Mouse (Mus musculus) ovary, postnatal 10 days (tissue): ENCODE measurements around the gene Sox15.
A peak's percentile ranks its signal among the peaks of the same experiment; 100 is the strongest.

ENCODE experiments used
- DNase-seq: peaks from one replicate; pipeline ENCODE4 v3.0.0; 2022; ENCODE audit warnings: low spot score

Sox15 gene

GRCm38 (mm10) chr11:69635471-69635870, 19.6 kb upstream of the Sox15 start:
- DNase-seq: no peak

- DNase-seq: no peak
Measured at GRCm38 (mm10) chr11:69645860-69646259, 9.3 kb upstream of the Sox15 start.

DNA sequence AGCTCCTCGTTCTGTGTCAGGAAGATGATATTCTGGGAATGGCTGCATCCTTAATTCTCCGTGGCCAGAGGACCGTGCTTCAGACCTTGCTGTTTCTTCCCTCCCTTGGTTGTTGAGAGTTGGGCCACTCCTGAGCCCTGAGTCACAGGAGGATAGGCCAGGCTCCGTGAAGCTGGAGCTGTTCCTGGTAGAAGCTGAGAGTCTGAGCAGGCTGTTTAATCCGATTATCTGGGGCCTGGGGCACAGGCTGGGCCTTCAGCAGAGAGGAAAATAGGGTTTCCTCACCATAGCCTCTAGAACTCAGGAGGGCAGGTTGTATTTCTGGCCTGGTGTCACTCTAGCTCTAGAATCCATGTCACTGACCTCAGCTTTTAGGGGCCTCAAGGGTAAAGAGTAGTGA, 1.7 kb upstream of the Sox15 start:
- no peak for DNase-seq

DNA sequence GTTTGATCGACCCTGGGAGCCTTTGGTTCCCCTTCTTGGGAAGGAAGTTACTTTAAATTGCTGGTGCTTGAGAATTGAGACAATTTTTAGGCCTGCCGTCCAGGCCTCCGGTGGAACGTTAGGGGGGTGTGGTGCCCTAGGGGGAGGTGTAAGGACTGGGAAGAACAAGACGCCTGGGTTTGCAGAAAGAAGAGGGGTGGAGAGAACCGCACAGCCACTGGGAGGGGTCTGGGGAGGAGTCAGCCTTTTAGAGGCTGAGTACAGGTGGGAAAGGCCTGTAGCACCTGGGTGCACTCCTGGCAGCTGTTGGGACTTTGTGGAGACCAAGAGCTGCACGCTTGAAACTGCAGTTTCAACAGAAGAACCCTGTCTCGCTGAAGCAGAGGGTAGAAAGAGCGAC, 354 bp upstream of the Sox15 start:
- DNase-seq: no peak

DNA sequence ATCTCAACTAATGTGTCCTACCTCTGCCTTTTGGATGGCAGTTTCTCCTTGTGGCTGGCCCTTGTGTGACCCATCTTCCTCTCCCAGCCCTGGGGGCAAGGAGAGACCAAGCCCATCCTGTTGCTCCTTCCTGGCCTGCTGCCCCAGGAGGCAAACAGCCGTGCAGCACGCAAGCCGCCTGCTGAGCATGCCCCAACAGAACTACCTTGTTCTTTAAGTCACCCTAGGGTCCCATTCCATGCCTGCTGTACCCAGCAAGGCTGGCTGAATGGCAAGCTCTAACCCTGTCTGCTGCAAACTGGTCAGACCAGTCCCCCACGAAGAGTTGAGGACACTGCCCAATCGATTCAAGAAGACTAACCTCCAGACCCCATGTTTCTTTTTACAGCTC, 946 bp downstream of the Sox15 start:
- DNase-seq: no peak

- DNase-seq: no peak
Measured at GRCm38 (mm10) chr11:69656617-69657461, 1.7 kb downstream of the Sox15 start.

DNA sequence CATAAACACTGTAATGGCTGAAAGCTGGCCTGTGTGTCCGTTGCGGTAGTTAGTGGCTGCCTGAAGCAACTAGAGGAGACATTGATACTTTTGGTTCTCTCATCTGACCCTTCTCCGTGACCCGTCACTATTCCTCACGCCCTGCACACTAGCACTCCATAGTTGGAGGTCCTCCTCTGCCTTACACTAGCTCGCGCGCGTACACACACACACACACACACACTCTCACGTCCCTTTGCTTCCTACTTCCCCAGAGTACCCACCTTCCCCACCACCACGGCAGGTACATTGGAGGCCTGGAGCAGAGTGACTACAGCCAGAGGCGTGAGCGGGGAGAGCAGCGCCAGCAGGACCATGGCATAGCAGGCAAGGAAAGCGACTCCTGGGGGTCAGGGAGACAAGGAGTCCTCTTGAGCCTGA, 2.4 kb downstream of the Sox15 start:
- DNase-seq: no peak

DNA sequence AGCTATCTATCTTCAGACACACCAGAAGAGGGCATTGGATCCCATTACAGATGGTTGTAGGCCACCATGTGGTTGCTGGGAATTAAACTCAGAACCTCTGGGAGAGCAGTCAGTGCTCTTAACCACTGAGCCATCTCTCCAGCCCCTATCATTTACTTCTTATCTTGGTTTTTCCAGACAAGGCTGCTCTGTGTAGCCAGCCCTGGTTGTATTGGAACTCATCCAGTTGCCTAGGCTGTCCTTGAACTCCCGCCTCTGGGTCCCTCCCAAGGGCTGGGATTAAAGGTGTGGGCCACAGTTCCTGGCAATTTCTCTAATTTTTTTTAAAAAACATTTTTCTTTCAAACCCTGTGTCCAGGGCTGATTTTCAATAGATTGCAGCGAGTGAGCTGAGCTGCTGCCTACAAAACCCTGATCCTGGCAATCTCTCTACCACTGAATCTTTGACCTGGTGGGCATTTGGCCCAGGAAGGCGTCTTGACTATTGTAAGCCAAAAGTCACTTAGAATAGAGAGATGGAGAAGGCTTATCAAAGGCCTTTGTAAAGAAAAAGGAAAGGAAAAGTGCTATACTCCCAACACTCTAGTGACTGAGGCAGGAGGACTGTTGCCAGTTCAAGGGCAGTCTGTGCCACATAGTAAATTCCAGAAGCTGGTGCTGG, 6.2 kb downstream of the Sox15 start:
- no peak for DNase-seq

GRCm38 (mm10) chr11:69662213-69662966, 7.3 kb downstream of the Sox15 start, which contains the start of gene Mpdu1:
Mpdu1 (minus strand) TSS chr11:69662642.
- DNase-seq: peak; percentile 85

DNA sequence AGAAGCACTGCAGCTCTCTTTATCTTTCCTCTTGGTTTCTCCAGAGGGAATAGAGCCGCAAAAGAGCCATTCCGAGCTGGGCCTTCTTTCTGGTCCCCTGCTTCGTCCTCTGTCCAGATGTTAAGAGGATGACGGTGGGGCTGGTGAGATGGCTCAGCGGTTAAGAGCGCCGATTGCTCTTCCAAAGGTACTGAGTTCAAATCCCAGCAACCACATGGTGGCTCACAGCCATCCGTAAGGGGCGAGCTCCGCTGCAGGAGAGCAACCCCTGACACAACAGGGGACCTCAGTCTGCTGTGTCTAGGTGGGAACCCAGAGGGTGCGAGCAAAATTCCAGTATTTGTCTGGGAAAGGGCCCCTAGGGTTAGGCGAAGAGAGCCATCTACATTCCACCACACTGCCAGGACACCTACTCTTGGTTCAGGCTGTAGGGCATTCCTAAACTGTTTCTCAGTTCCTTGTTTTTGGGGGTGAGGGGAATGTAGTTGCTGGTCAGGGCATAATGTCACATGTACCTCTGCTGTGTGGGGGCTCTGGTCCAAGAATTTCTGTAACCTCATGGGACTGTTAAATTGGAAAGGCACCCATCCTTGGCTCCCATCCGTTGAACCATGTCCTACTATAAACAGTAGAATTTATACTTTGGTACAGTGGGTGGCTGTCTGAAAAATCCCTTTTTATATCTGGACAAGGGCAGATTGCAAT, 8.0 kb downstream of the Sox15 start:
- no peak for DNase-seq

DNA sequence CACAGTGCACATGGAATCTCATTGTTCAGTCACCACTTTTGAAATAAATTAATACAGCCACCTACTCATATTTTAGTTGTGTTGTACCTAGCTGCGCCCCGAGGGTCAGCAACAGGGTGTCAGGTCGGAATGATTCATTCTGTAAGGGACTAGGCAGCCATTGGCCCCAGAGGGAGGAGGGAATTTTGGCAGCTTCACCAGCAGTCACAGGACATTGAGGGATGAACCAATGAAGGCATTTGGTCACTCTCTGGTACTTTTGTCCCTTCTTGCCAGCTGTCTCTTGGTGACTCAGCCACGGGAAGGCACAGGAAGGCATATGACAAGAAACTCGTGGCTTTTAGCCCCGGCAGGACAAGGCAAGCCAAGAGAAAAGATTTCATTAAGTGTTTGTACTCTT, 8.7 kb downstream of the Sox15 start:
- DNase-seq: no peak

GRCm38 (mm10) chr11:69664841-69665240, 9.7 kb downstream of the Sox15 start:
- DNase-seq: no peak

- no peak for DNase-seq
Measured at GRCm38 (mm10) chr11:69665457-69665960, 10.4 kb downstream of the Sox15 start.

- no peak for DNase-seq
Measured at GRCm38 (mm10) chr11:69665961-69666664, 11.0 kb downstream of the Sox15 start, which contains the start of gene Cd68. Cd68 (minus strand) TSS chr11:69666153.

DNA sequence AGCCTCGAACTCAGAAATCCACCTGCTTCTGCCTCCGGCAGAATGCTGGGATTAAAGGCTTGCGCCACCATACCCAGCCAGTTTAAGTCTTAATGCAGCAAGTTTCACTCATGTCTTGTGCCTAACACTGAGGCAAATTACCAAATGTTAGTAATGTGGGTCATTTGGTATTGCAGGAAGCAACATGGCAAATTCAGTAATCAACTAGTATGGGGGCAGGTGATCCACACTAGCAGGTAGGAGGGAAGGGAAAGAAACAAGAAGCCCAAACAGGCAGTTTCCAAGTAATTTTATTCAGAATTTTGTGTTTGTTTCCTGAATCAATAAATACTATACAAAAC, 11.5 kb downstream of the Sox15 start:
- DNase-seq: no peak

DNA sequence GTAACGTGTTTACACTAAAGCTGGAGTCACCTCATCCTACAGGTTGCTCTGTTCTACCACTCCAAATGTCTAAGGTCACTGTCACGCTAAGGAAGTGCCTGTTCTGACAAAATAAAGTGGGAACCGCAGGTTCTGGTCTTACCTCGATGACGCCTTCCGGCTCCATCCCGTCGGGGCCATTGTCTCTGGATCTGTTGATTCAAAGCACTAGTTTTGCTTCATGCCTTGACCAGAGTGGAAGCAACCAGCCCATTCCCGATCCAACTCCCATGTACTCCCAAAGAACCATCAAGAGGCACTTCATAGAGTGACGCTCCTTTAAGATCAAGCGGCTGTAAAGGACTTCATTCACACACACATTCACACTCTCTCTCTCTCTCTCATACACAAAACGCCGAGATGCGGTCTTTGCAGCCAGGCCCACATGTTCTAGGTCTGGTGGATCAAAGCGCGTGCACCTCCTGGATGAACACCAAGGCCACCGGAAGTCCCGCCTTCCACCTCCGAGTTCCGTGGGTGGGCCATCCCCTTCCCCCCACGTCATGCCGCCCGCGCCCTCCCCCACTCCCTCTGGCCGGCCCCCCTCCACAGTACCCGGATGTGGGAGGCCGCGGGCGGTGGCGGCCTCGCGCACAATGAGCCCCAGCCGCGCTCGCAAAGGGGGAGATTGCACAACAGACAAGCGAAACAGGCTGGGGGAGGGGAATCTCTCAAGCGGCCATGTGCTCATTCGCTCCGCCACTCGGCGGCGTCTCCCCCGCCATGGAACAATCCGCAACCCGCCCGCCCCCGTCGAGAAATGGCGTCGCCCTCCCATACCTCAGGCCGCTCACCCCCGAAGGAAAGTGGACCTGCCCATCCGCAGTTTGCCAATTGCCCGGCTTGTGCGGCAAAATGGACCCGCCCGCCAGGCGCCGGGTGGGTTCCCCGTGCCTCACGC, 15.9 kb downstream of the Sox15 start:
- DNase-seq: peak; percentile 75

- DNase-seq: no peak
Measured at GRCm38 (mm10) chr11:69671726-69672124, 16.6 kb downstream of the Sox15 start.

- peak; percentile 99 for DNase-seq
Measured at GRCm38 (mm10) chr11:69672211-69672706, 17.1 kb downstream of the Sox15 start, which contains the start of gene Eif4a1. Eif4a1 (minus strand) TSS chr11:69672423.

DNA sequence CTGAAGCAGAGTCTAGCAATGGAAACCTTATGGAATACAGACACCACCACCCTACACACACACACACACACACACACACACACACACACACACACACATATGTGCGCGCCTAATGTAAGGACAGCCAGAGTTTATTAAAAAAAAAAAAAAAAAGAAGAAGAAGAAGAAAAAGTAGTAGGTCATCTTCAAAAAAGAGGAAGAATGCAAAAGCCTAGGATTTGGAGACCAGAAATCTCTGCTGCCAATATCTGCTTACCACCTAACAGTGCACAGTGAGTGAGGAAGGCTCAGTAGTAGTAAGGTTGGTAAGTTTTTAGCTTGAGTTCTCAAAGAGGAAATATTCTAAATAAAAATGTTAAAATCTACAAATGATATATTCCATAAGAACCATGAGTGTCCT, 24.0 kb downstream of the Sox15 start:
- DNase-seq: no peak
